Mouse (Mus musculus) midbrain, embryonic 10.5 days (tissue): ENCODE data around the gene Neurl3. TPM values are rescaled to one million over a fixed set of nuclear protein-coding genes. Genes with fewer than 3 reads are reported as not detected.
A peak's percentile ranks its signal among the peaks of the same experiment; 100 is the strongest.

Source experiments
- DNase-seq: peaks from one replicate; pipeline ENCODE4 v3.0.0-alpha.2; 2017; ENCODE audit warnings: low spot score
- H3K27ac ChIP-seq: fragments of 300-500 bp; sonication (generic); replicated peaks from 2 replicates; pipeline ENCODE4 v1.5.1; 2016; ENCODE audit warnings: mild to moderate bottlenecking
- H3K27me3 ChIP-seq: fragments of 300-500 bp; sonication (generic); 2 replicates; pipeline ENCODE4 v1.6.1; 2016; ENCODE audit warnings: low read depth, mild to moderate bottlenecking; ENCODE audit not compliant: poor library complexity, severe bottlenecking
- H3K36me3 ChIP-seq: fragments of 300-500 bp; sonication (generic); 2 replicates; pipeline ENCODE4 v1.6.1; 2016; ENCODE audit warnings: mild to moderate bottlenecking, moderate library complexity
- H3K4me1 ChIP-seq: fragments of 300-500 bp; sonication (generic); 2 replicates; pipeline ENCODE4 v1.6.1; 2016
- H3K4me3 ChIP-seq: fragments of 300-500 bp; sonication (generic); 2 replicates; pipeline ENCODE4 v1.5.1; 2016; ENCODE audit warnings: mild to moderate bottlenecking, moderate library complexity
- H3K9me3 ChIP-seq: fragments of 300-500 bp; sonication (generic); replicated peaks from 2 replicates; pipeline ENCODE4 v1.6.1; 2016; ENCODE audit warnings: mild to moderate bottlenecking
- whole genome bisulfite sequencing: fragments of 180-500 bp; shearing (Covaris S2); methylation state at CpG from one replicate; pipeline ENCODE4 v1.1.7; 2016; 5-methylcytosine and 5-hydroxymethylcytosine counted together
- polyA plus RNA-seq: library from polyadenylated mRNA; unstranded; fragments of >200 nt; fragmentation: Nextera tagmentation; extraction: Ambion mirVana; gene quantifications from 2 replicates; pipeline ENCODE4 v1.2.1, GENCODE M21; 2016

Neurl3 gene
- polyA plus RNA-seq, 1 experiment from 2014 or later: 0.27 TPM

DNA sequence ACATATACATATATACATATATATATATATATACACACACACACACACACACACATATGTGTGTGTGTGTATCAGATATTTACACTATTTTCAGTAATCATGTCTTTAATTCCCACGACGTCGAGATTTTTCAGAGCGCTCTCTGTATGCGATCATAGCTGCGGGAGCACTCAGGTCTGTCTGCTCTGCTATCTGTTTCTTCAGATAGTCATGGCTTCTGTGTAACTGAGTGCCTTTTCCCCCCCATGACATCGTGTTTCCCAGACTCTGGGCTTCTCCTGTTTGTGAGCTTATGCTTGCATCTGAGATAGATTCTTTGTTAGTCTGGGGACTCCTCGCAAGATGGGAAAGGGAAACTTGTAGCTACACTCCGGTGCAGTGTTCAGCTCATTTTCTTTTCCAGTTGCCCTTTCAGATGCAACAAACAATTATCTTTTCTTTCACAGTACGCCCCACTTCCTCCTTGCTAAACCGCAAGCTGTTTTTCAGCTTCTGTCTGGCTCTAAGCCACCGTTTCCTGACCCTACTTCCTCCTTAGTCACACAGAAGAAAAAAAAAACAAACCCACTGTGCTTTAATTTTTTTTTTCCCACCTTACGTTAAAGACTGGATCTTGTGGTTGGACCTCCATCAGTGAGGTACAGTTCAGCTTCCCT lies 10.5 kb downstream of the Neurl3 start:
- Histone ChIP-seq H3K27me3 (peaks cover 9% of the 10 kb centered on the region), H3K36me3 (no peaks in the 10 kb centered on the region), H3K27ac (no peak overlapping the region), H3K4me3 (no peak overlapping the region), H3K9me3 (peaks cover 3% of the 10 kb centered on the region; the same call in 1 of the 2 replicates), H3K4me1 (peaks cover under 1% of the 10 kb centered on the region; the same call in 1 of the 2 replicates)
- no peak for DNase-seq
- WGBS: 82% methylated on average over 13 of the region's 13 CpGs

DNA sequence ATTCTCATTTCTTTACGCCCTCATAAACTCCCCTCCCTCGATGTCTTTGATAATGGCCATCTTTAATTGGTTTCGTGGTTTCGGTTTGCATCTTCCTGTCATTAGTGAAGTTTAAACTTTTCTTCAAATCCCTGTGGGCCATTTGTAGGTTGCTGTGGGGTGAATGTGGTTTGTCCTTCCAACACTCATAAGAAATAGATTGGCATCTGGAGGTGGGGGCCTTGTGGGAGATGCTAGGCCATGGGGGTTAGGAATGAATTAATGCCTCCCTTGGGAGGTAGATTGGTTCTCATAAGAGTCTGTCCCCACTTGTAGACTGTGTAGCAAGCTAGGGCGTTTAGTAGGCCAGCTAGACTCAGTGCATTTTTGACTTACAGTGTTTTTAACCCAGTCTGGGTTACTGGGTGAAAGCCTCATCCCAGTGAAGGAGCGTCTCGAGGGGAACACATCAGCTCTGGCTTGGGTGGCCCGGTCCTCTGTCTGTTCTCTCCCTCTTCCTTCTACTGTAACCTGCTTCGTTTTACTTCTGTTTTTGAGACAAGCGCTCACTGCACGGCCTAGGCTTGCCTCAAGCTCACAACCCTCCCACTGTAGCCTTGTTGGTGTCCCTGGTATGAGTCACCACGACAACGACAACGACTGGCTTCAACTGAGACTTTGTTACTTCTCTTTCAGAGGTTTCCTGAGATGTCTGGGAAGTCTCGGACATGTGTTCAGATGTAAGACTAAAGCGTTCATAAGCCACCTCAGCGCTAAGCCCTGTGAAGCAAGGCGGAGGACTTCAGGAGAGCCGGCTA lies 12.6 kb downstream of the Neurl3 start:
- 90% methylated on average over 19 of the region's 19 CpGs for WGBS
- Histone ChIP-seq H3K27me3 (no peaks in the 10 kb centered on the region), H3K36me3 (no peaks in the 10 kb centered on the region), H3K4me3 (no peak overlapping the region), H3K9me3 (peaks cover 7% of the 10 kb centered on the region; the same call in 1 of the 2 replicates), H3K27ac (no peak overlapping the region), H3K4me1 (no peaks in the 10 kb centered on the region)
- DNase-seq: no peak

DNA sequence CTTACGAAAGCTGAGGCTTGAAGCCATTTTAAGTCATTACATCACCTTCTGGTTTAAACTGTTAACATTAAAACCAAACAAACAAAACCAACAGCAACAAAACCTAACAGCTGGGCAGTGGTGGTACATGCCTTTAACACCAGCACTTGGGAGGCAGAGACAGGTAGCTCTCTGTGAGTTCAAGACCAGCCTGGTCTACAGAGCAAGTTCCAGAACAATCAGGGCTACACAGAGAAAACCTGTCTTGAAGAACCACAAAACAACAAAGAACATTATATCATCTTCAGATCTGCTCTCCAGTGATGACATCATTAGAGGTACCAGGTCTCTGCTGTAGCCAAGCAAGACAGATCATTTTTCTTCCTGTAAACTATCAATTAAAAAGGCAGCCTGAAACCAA lies 14.1 kb downstream of the Neurl3 start:
- no peak overlapping the region for H3K4me3 ChIP-seq
- H3K27ac ChIP-seq: no peak overlapping the region
- H3K4me1 ChIP-seq: peaks cover 7% of the 10 kb centered on the region
- H3K36me3 ChIP-seq: no peaks in the 10 kb centered on the region
- peaks cover 11% of the 10 kb centered on the region for H3K27me3 ChIP-seq
- WGBS: 100% methylated on average over 1 of the region's 1 CpGs
- H3K9me3 ChIP-seq: peaks cover 7% of the 10 kb centered on the region; the same call in 1 of the 2 replicates
- DNase-seq: no peak

DNA sequence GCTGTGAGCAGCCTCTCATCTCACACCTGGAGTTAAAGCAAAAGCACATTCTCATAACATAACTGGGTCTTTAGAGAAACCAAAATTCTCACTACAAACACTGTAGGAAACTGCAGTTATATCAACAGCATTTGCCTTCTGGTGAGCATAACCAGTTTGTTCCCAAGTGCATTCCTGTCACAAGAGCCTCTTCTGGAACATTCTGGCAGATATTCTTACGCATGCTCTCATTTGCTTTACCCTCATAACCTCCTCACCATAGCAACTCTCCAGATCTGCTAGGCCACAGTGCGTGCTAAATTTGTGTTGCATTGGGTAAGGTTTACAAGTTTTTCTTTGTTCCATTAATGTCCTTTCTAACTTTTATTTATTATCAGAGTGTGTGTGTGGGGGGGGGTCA lies 15.2 kb downstream of the Neurl3 start:
- Histone ChIP-seq H3K36me3 (no peaks in the 10 kb centered on the region), H3K4me1 (peaks cover 17% of the 10 kb centered on the region), H3K4me3 (no peak overlapping the region), H3K27me3 (peaks cover 22% of the 10 kb centered on the region), H3K9me3 (peaks cover 7% of the 10 kb centered on the region; the same call in 1 of the 2 replicates), H3K27ac (no peak overlapping the region)
- DNase-seq: no peak
- WGBS: 95% methylated on average over 2 of the region's 2 CpGs

DNA sequence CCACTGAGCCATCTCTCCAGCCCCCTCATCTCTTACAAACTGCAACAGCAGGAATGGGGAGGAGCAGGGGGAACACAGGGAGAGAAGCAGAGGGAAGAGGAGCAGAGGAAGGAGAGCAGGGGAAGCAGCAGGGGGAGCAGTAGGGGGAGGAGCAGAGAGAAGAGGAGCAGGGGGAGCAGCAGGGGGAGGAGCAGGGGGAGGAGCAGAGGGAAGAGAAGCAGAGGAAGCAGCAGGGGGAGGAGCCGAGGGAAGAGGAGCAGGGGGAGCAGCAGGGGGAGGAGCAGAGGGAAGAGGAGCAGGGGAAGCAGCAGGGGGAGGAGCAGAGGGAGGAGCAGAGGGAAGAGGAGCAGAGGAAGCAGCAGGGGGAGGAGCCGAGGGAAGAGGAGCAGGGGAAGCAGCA lies 15.8 kb downstream of the Neurl3 start:
- H3K27ac ChIP-seq: no peak overlapping the region
- no peaks in the 10 kb centered on the region for H3K36me3 ChIP-seq
- 86% methylated on average over 2 of the region's 2 CpGs for WGBS
- H3K4me1 ChIP-seq: peaks cover 17% of the 10 kb centered on the region
- H3K9me3 ChIP-seq: peaks cover 7% of the 10 kb centered on the region; the same call in 1 of the 2 replicates
- peaks cover 29% of the 10 kb centered on the region for H3K27me3 ChIP-seq
- H3K4me3 ChIP-seq: no peak overlapping the region
- DNase-seq: no peak

DNA sequence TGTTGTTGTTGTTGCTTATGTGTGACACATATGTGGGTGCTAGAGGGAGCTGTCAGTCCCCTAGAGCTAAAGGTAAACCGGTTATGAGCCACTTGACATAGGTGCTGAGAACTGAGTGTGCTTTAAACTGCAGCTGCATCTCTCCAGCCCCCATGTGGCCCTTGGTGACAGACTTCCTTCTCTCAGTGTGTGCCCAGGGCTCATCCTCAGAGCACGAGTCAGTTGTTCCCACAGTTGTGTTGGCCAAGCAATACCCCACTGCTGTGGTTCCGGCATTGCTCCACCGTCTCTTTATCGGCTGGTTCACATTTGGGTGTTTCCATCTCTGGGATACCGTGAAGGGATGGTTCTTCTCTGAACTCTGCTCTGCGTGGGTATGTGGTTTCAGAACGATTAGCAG lies 17.2 kb downstream of the Neurl3 start:
- 91% methylated on average over 8 of the region's 8 CpGs for WGBS
- Histone ChIP-seq H3K27ac (no peak overlapping the region), H3K4me3 (no peak overlapping the region), H3K36me3 (no peaks in the 10 kb centered on the region), H3K9me3 (peaks cover 7% of the 10 kb centered on the region; the same call in 1 of the 2 replicates), H3K4me1 (peaks cover 17% of the 10 kb centered on the region), H3K27me3 (peaks cover 32% of the 10 kb centered on the region)
- no peak for DNase-seq

DNA sequence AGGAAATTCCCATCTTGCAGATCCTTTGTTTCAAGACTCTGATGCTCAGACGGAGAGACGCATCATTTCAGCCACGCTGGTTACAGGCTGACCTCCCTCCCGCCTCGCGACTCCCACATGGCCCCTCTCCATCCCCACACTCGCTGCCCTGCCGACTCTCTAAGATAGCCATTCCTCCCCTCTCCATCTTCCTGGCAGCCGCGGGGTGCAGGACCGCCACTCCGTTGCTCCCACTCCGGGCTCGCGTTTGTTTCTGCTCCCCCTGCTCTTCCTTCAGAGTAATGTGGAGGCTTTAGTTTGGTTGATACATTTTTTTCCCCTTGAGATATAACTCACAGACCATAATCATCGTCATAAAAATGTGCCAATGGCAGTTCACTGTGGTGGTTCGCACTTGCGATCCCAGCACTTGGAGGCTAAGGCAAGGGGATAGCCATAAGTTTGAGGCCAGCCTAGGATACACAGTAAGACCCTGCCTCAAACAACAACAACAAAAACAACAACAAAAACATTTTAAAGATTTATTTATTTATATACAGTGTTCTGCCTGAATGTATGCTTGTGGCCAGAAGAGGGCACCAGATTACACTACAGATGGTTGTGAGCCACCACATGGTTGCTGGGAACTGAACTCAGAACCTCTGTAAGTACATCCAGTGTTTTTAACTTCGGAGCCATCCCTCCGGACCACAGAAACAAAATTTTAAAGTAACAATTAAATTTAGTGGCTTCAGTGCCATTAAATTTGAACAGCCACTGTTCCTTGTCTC lies 18.4 kb downstream of the Neurl3 start:
- H3K4me3 ChIP-seq: peak overlapping the region; percentile 23; the same call in 1 of the 2 replicates
- peaks cover 27% of the 10 kb centered on the region for H3K4me1 ChIP-seq
- DNase-seq: no peak
- peak overlapping the region; percentile 33; the same call in 1 of the 2 replicates for H3K27ac ChIP-seq
- peaks cover 32% of the 10 kb centered on the region for H3K27me3 ChIP-seq
- no peaks in the 10 kb centered on the region for H3K36me3 ChIP-seq
- peaks cover 7% of the 10 kb centered on the region; the same call in 1 of the 2 replicates for H3K9me3 ChIP-seq
- WGBS: 24% methylated on average over 20 of the region's 20 CpGs

DNA sequence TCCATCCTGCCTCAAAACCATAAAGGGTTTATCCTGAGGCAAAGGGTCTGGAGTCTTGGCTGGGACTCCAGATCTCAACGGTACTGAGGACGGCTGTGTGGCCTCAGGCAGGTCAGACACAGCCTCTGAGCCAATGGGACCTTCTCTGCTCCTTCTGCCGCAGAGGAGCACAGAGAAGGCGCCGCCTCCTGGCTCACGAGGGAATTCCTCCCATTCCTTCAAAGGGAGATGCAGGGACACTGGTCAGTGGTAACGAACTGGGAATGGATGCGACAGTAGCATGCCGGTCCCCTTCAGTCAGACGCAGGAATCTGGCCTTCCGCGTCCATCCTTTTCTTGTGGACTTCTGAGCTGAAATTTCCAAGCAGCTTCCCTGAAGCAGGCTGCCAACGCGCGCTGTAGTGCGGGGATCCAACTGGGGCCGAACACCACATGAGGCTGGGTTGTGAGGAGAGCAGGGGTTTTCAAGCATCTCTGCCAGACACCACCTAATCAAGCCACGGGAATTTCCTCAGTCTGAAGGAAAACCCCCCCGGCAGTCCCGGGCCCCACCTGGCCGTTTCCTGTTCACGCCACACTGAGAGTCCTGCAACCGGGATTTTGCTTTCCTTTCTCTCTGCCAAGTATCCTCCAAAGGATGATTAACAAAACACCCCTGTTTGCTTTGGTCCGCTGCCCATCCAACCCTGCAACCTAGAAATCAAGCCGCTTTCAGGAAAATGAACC lies 19.7 kb downstream of the Neurl3 start:
- H3K36me3 ChIP-seq: no peaks in the 10 kb centered on the region
- H3K9me3 ChIP-seq: peaks cover 7% of the 10 kb centered on the region; the same call in 1 of the 2 replicates
- DNase-seq: peak; percentile 71
- peak overlapping the region; percentile 44 for H3K4me3 ChIP-seq
- H3K27ac ChIP-seq: peak overlapping the region; percentile 14; the same call in 1 of the 2 replicates
- peaks cover 32% of the 10 kb centered on the region for H3K27me3 ChIP-seq
- peaks cover 29% of the 10 kb centered on the region for H3K4me1 ChIP-seq
- WGBS: 8% methylated on average over 25 of the region's 25 CpGs

DNA sequence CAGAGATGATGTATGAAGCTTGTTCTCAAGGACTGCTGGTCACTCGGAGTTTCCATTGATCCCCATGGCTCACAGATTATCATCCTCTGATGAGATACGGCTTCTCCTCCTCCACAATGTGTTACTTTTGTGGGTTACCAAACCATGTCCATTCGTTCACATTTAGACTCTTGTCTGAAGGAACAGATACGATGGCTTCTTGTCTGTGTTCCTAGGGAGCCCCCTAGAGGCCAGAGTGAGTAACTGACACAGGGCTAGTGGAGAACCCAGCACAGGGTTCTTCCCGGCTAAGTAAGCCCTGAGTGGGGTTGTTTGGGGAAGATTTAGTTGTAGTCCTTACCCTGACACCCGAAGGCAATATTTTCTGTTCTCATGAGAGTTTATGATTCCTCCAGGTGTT lies 21.7 kb downstream of the Neurl3 start:
- H3K4me1 ChIP-seq: peaks cover 29% of the 10 kb centered on the region
- WGBS: 12% methylated on average over 6 of the region's 6 CpGs
- H3K4me3 ChIP-seq: no peak overlapping the region
- peak; percentile 61 for DNase-seq
- no peaks in the 10 kb centered on the region for H3K36me3 ChIP-seq
- peaks cover 32% of the 10 kb centered on the region for H3K27me3 ChIP-seq
- H3K9me3 ChIP-seq: no peaks in the 10 kb centered on the region; the same call in 1 of the 2 replicates
- no peak overlapping the region for H3K27ac ChIP-seq

DNA sequence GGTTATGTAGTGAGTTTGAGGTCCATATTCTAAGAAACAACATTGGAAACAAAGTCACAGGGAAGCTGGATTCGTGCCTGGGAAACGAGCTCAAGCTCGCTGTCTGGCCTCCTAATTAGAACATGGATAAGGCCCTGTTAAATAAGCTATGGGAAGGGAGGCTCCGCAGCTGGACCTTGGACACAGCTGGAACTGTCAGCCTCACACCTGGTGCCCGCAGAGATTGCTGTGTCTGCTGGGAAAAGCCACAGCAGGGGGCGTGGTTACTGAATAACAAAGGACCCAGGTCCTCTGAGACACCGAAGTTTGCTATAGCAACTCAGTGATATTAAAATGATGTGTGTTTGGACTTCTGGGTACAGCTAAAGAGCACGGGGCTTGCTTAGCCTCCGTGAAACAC lies 23.1 kb downstream of the Neurl3 start:
- no peak for DNase-seq
- peaks cover 35% of the 10 kb centered on the region for H3K4me1 ChIP-seq
- WGBS: 8% methylated on average over 9 of the region's 9 CpGs
- no peak overlapping the region for H3K4me3 ChIP-seq
- no peak overlapping the region for H3K27ac ChIP-seq
- no peaks in the 10 kb centered on the region; the same call in 1 of the 2 replicates for H3K9me3 ChIP-seq
- H3K36me3 ChIP-seq: no peaks in the 10 kb centered on the region
- peaks cover 31% of the 10 kb centered on the region for H3K27me3 ChIP-seq

DNA sequence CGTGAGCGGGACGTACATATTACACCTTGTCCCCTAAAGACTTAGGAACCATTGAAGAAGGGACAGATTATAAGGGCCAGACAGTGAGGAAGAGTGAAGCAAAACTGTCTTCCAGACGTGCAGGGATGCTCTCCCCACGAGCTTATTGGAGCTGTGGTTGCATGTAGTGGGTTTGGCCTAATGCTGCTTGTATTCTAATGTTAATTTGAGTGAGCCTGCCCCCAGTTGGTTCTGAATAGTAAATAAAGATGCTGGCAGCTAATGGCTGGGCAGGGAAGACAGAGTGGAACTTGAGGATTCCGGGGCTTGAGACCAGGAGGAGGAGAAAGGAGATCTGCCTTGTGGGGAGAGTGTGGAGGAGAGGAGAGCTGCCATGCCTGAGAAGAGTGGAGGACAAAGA lies 27.8 kb downstream of the Neurl3 start:
- Histone ChIP-seq H3K27me3 (no peaks in the 10 kb centered on the region), H3K4me1 (peaks cover 38% of the 10 kb centered on the region), H3K36me3 (0 out of 2 replicates have a peak, but pooled peaks cover under 1% of the 10 kb centered on the region), H3K4me3 (no peak overlapping the region), H3K27ac (no peak overlapping the region), H3K9me3 (no peaks in the 10 kb centered on the region)
- 56% methylated on average over 6 of the region's 6 CpGs for WGBS
- no peak for DNase-seq

DNA sequence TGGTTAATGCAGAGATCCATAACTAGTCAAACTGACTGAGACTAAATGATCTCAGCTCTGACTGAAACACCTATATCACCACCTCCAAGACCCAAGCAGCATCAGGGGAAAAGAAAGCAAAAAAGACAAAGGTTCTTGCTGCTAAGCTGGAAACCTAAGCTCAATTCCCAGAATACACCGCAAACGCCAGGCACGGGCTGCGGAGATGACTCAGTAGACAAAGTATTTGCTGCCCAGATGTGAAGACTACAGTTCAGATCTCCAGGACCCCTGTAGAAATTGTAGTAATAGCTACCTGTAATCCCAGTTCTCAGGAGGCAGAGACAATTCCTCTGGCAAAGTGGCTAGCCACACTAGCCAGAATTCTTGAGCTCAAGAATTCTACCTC lies 29.7 kb downstream of the Neurl3 start:
- H3K4me3 ChIP-seq: no peak overlapping the region
- no peaks in the 10 kb centered on the region for H3K27me3 ChIP-seq
- H3K9me3 ChIP-seq: no peaks in the 10 kb centered on the region
- DNase-seq: no peak
- peaks cover 41% of the 10 kb centered on the region for H3K4me1 ChIP-seq
- 89% methylated on average over 4 of the region's 4 CpGs for WGBS
- 0 out of 2 replicates have a peak, but pooled peaks cover 6% of the 10 kb centered on the region for H3K36me3 ChIP-seq
- no peak overlapping the region for H3K27ac ChIP-seq
